Mouse (Mus musculus): Measurements from ENCODE around the gene Arl6ip6. TPM values are rescaled to one million over a fixed set of nuclear protein-coding genes. Genes with fewer than 3 reads are reported as not detected.

Arl6ip6 gene
- polyA plus RNA-seq, 1 experiment from 2014 or later, result 48.3 TPM

Other genes with a start within 250 kb of the Arl6ip6 start
- gene Prpf40a, start 442 bp upstream of the Arl6ip6 start, polyA plus RNA-seq (2014; fragmentation: Nextera tagmentation; extraction: Ambion mirVana), result 176 and 185 TPM in 2 replicates

Measured in stomach, embryonic 14.5 days (tissue).